In the genomic region with DNA sequence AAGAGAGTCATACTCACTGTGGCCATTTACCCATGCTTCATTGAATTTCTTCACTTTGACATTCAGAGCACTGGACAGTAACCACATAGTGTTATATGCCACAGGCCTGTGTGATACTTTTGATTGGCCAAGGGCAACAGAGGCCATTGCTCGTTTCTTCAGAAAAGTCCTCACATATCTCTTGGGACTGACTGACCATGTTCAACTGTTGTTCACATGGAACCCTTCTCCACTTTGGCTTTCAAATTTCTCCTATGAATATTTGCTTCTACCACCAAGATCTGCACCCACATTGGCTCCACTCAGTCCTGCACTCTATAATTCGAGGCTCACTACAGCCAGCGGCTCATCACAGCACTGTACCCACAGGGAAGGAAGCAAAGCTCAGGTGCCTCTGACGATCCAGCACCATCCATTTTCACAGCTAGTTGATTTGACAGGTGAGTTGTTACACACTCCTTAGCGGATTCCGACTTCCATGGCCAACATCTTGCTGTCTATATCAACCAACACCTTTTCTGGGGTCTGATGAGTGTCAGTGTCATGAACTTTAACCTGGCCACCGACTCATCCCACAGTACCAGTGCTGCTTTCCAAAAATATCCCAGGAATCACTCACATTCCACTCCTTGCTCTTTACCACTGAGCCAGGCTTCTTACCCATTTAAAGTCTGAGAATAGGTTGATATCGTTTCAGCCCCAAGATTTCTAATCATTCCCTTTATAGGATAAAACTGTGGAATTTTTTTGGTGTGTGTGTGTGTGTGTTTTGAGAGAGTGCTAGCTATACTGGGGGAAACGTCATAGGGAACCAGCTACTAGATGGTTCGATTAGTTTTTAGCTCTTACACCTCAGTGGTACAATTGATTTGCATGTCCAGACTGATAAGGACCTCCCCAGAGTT, we compare ENCODE assay signal across 1 mouse cellular context.
TF ChIP-seq lines count a peak whose summit lies in the region.

No protein-coding gene starts in this region.

TF ChIP-seq in CH12.LX, 34 proteins besides CTCF, POLR2A, EP300 and RAD21 (continued from another document):
- no peak for TF ChIP-seq NELFE (IDR thresholded peaks at IDR 0.05; ENCODE audit: low read depth, low read length)
- no peak for TF ChIP-seq PAX5 (IDR thresholded peaks at IDR 0.05; ENCODE audit: low read length)
- TF ChIP-seq HCFC1 (IDR thresholded peaks at IDR 0.05; ENCODE audit: low read depth, low read length) = no peak
- no peak for TF ChIP-seq UBTF (IDR thresholded peaks at IDR 0.05; ENCODE audit: low read depth, low read length)
- TF ChIP-seq USF2 (conservative IDR thresholded peaks at IDR 0.05; ENCODE audit: low read depth, low read length) = no peak
- no peak for TF ChIP-seq MAX (IDR thresholded peaks at IDR 0.05; ENCODE audit: low read length)
